Mouse (Mus musculus) ES-Bruce4 (cell line): ENCODE measurements around the gene Oprd1.

Experiments
- CTCF ChIP-seq: IDR thresholded peaks from one replicate; pipeline ENCODE4 v1.8.1; 2011; ENCODE audit warnings: low read depth, low read length
- EP300 ChIP-seq: IDR thresholded peaks from 2 replicates; pipeline ENCODE4 v1.6.1; 2011; ENCODE audit warnings: low read depth, low read length; ENCODE audit not compliant: insufficient read depth

DNA sequence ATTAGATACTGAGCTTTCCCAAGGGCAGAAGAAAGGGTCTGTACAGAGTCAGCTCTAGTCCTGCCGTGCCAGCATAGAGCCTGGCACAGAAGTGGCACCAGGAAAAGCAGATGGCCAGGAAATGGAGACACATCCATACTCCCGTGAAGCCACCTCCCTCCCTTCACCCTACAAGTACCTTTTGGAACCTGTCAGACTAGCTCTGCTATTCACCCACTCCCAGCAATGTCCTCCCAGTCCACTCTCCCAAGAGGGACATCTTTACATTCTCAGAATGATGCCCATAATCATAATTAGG is 76.4 kb downstream of the Oprd1 start:
- no peak for TF ChIP-seq CTCF
- no peak for TF ChIP-seq EP300
